In genomic region chr17:43257699-43258098, GRCm38 (mm10) we compare ENCODE assay signal across 12 mouse cellular contexts. TPM values are rescaled to one million over a fixed set of nuclear protein-coding genes. Genes with fewer than 3 reads are reported as not detected.
DNase-seq lines count a peak whose midpoint lies in the region; ATAC-seq and TF ChIP-seq lines count a peak whose summit lies in the region.
"Had no signal": no experiment of that assay in that cellular context is flagged by ENCODE, and none has a peak within 500 bp of the region (broad histone marks: within the 10 kb centered on the region; RNA-seq: fewer than 3 reads in every experiment).

No protein-coding gene starts in this region.

- peak; percentile 64 for ATAC-seq in forebrain, postnatal 0 days
- ATAC-seq: Patski had no signal

- no peaks in the 10 kb centered on the region for H3K36me3 ChIP-seq in forebrain, postnatal 0 days (ENCODE audit: insufficient read depth)
- no peaks in the 10 kb centered on the region for H3K36me3 ChIP-seq in forebrain, embryonic 10.5 days (replicated peaks)
- H3K36me3 ChIP-seq: kidney, embryonic 15.5 days had no signal

- no peak for TF ChIP-seq CTCF in forebrain, postnatal 0 days (IDR thresholded peaks at IDR 0.05; ENCODE audit: low read depth)
- TF ChIP-seq CTCF in brain, embryonic 14.5 days (IDR thresholded peaks at IDR 0.05; ENCODE audit: borderline replicate concordance, extremely low read depth, insufficient read depth, insufficient read length) = no peak

- no peak overlapping the region for H3K4me3 ChIP-seq in forebrain, postnatal 0 days (ENCODE audit: low read depth, low read length)
- no peak overlapping the region for H3K4me3 ChIP-seq in forebrain, embryonic 10.5 days
- H3K4me3 ChIP-seq: kidney, embryonic 15.5 days had no signal

- H3K9me3 ChIP-seq in forebrain, postnatal 0 days (ENCODE audit: low read length) = no peaks in the 10 kb centered on the region
- peaks cover 6% of the 10 kb centered on the region for H3K9me3 ChIP-seq in forebrain, embryonic 10.5 days

- H3K27ac ChIP-seq in forebrain, postnatal 0 days (ENCODE audit: low read depth, low read length) = no peak overlapping the region
- no peak overlapping the region for H3K27ac ChIP-seq in forebrain, embryonic 10.5 days
- H3K27ac ChIP-seq: kidney, embryonic 15.5 days had no signal

- H3K27me3 ChIP-seq in forebrain, postnatal 0 days (ENCODE audit: insufficient read depth, low read length) = no peaks in the 10 kb centered on the region
- H3K27me3 ChIP-seq in forebrain, embryonic 10.5 days (ENCODE audit: poor library complexity, severe bottlenecking) = no peaks in the 10 kb centered on the region
- H3K27me3 ChIP-seq: kidney, embryonic 15.5 days; Patski had no signal

- DNase-seq in forebrain, postnatal 0 days = peak; percentile 35
- no peak for DNase-seq in forebrain, embryonic 10.5 days (ENCODE audit: extremely low spot score, low spot score)
- DNase-seq in layer of hippocampus, postnatal 10 days (ENCODE audit: low spot score in 2 of 2) = peak; percentile 39 to 43
- no peak for DNase-seq in layer of hippocampus, adult 9-10 months (ENCODE audit: low spot score)
- peak; percentile 37 for DNase-seq in brain, embryonic 14.5 days (ENCODE audit: low read depth)
- DNase-seq in cerebellum, postnatal 36 days = peak; percentile 65 to 69
- no peak for DNase-seq in spleen, adult 18-20 months
- DNase-seq in adrenal gland, adult 8-10 months = no peak

- no peak for TF ChIP-seq POLR2A in brain, embryonic 14.5 days (IDR thresholded peaks at IDR 0.05; ENCODE audit: borderline replicate concordance, extremely low read depth, insufficient read depth, insufficient read length, poor library complexity, severe bottlenecking)

- H3K9ac ChIP-seq in forebrain, postnatal 0 days = no peak overlapping the region
- H3K9ac ChIP-seq: kidney, embryonic 15.5 days had no signal

- H3K4me2 ChIP-seq in forebrain, postnatal 0 days (ENCODE audit: low read depth) = no peak overlapping the region
- H3K4me2 ChIP-seq: kidney, embryonic 15.5 days had no signal

- H3K4me1 ChIP-seq in forebrain, postnatal 0 days (ENCODE audit: insufficient read depth) = no peaks in the 10 kb centered on the region
- H3K4me1 ChIP-seq in forebrain, embryonic 10.5 days = no peaks in the 10 kb centered on the region

- 67% methylated on average over 1 of the region's 1 CpGs for WGBS in forebrain, postnatal 0 days
- WGBS in forebrain, embryonic 10.5 days = 93% methylated on average over 1 of the region's 1 CpGs

RNA-seq across cellular contexts. Expression of gene Adgrf1, which starts 12.4 kb away (rescaled TPM):
- total RNA-seq in forebrain, postnatal 0 days (2014; rRNA removed) = 0.08 TPM in 1 of 2 replicates, not detected in the other
- polyA plus RNA-seq in forebrain, postnatal 0 days (2015; fragmentation: Nextera tagmentation; extraction: Ambion mirVana) = not detected in 2 replicates
- not detected in 2 replicates for polyA plus RNA-seq in forebrain, embryonic 10.5 days (2016; fragmentation: Nextera tagmentation; extraction: Ambion mirVana)
- under 1 TPM in 1 of 2 experiments, not detected in 1; 0.09 TPM for total RNA-seq in layer of hippocampus, postnatal 10 days (2021)
- polyA plus RNA-seq in brain, embryonic 14.5 days (2012; rRNA removed) = 0.04 TPM in 1 of 2 replicates, not detected in the other
- total RNA-seq in adrenal gland, adult 8-10 months (2022) = not detected
- total RNA-seq: left cerebral cortex, postnatal 10 days had no signal
- polyA plus RNA-seq: heart, embryonic 14.5 days had no signal

Comparison
In these comparisons a context has a peak if more than half of its experiments do, and no peak if none do; other contexts are left out.
1. DNase-seq: peak in forebrain, postnatal 0 days (single experiment), layer of hippocampus, postnatal 10 days (2 of 2), brain, embryonic 14.5 days (single experiment) and cerebellum, postnatal 36 days (2 of 2); none in forebrain, embryonic 10.5 days (single experiment), layer of hippocampus, adult 9-10 months (single experiment), spleen, adult 18-20 months (0 of 2) and adrenal gland, adult 8-10 months (single experiment).